Comparison of ENCODE assay signal across 8 mouse cellular contexts in the genomic region with DNA sequence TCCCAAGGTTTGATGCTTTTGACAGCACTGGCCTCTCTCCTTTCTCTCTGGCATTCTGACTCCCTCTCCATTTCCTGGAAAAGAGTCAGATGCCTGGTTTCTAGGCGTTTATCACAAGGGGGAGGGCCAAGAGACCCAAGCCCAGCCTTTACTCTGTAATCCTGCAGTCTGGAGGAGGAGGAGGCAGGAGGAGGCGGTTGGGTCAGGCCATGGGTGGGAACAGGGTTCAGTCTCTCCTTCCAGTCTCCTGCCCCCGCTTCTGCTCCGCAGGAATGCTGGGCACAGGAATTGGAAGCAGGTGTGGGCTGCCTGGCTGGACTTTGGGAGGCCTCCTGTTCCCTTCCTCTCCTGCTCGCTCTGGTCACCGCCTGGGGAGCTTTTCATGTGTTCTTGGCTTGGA. TPM values are rescaled to one million over a fixed set of nuclear protein-coding genes. Genes with fewer than 3 reads are reported as not detected.
DNase-seq lines count a peak whose midpoint lies in the region; ATAC-seq lines count a peak whose summit lies in the region.

No protein-coding gene starts in this region.

- no peaks in the 10 kb centered on the region for H3K9me3 ChIP-seq in liver, embryonic 12.5 days (replicated peaks)
- H3K9me3 ChIP-seq in heart, embryonic 14.5 days (ENCODE audit: control insufficient read depth, low read length), result no peaks in the 10 kb centered on the region
- no peaks in the 10 kb centered on the region for H3K9me3 ChIP-seq in hindbrain, embryonic 11.5 days (ENCODE audit: control insufficient read depth, low read length)

- peaks cover 51% of the 10 kb centered on the region for H3K27me3 ChIP-seq in liver, embryonic 12.5 days (replicated peaks)
- no peaks in the 10 kb centered on the region for H3K27me3 ChIP-seq in heart, embryonic 14.5 days (ENCODE audit: control insufficient read depth, insufficient read depth, low read length)
- H3K27me3 ChIP-seq in hindbrain, embryonic 11.5 days (ENCODE audit: control insufficient read depth, insufficient read depth, low read length), result 0 out of 2 replicates have a peak, but pooled peaks cover 2% of the 10 kb centered on the region

- peak; percentile 16 to 18 for DNase-seq in cerebellum, adult 18-20 months
- peak; percentile 25 for DNase-seq in liver
- DNase-seq in lung, postnatal 14 days, result peak; percentile 28
- DNase-seq in frontal cortex, postnatal 25 days (ENCODE audit: low spot score in 2 of 2), result no peak
- no peak for DNase-seq in hindbrain, embryonic 11.5 days (ENCODE audit: low spot score)

- H3K9ac ChIP-seq in liver, embryonic 12.5 days, result no peak overlapping the region
- peak overlapping the region; percentile 25; the same call in 1 of the 2 replicates for H3K9ac ChIP-seq in heart, embryonic 14.5 days (ENCODE audit: low read length)
- no peak overlapping the region for H3K9ac ChIP-seq in hindbrain, embryonic 11.5 days (ENCODE audit: low read depth, low read length)

- H3K36me3 ChIP-seq in liver, embryonic 12.5 days, result no peaks in the 10 kb centered on the region
- H3K36me3 ChIP-seq in heart, embryonic 14.5 days (ENCODE audit: control insufficient read depth, insufficient read depth, low read length), result 0 out of 2 replicates have a peak, but pooled peaks cover 3% of the 10 kb centered on the region
- no peaks in the 10 kb centered on the region for H3K36me3 ChIP-seq in hindbrain, embryonic 11.5 days (ENCODE audit: control insufficient read depth, insufficient read depth, low read length)

- no peak for ATAC-seq in cerebellum, adult (ENCODE audit: insufficient number of reproducible peaks, low FRiP score, low TSS enrichment)
- ATAC-seq in liver, embryonic 12.5 days, result no peak
- ATAC-seq in heart, embryonic 14.5 days (ENCODE audit: insufficient number of reproducible peaks, insufficient read depth, low FRiP score, low read depth), result no peak
- no peak for ATAC-seq in hindbrain, embryonic 11.5 days (ENCODE audit: low FRiP score)

- no peak overlapping the region for H3K4me3 ChIP-seq in liver, embryonic 12.5 days
- H3K4me3 ChIP-seq in heart, embryonic 14.5 days (ENCODE audit: control insufficient read depth in 1 of 2, insufficient read depth in 1 of 2, low read depth in 1 of 2, low read length in 2 of 2), result no peak overlapping the region
- H3K4me3 ChIP-seq in hindbrain, embryonic 11.5 days (ENCODE audit: low read depth, low read length), result no peak overlapping the region

- H3K27ac ChIP-seq in liver, embryonic 12.5 days, result no peak overlapping the region
- peak overlapping the region; percentile 42 to 72 for H3K27ac ChIP-seq in heart, embryonic 14.5 days (replicated peaks in 1 of 2; ENCODE audit: control insufficient read depth in 1 of 2, insufficient read depth in 1 of 2, low read depth in 2 of 2, low read length in 2 of 2)
- H3K27ac ChIP-seq in hindbrain, embryonic 11.5 days (ENCODE audit: low read depth, low read length), result no peak overlapping the region

- 30% methylated on average over 6 of the region's 6 CpGs for WGBS in liver, embryonic 12.5 days (ENCODE audit: insufficient replicate concordance)
- 25% methylated on average over 6 of the region's 6 CpGs for WGBS in heart, embryonic 14.5 days
- WGBS in hindbrain, embryonic 11.5 days, result 32% methylated on average over 6 of the region's 6 CpGs

- no peak overlapping the region for H3K4me2 ChIP-seq in liver, embryonic 12.5 days
- H3K4me2 ChIP-seq in heart, embryonic 14.5 days (ENCODE audit: low read length), result 0 out of 2 replicates have a peak overlapping the region, but pooled peaks have one; percentile 2
- H3K4me2 ChIP-seq in hindbrain, embryonic 11.5 days (replicated peaks; ENCODE audit: low read depth, low read length), result no peak overlapping the region

- peaks cover 9% of the 10 kb centered on the region; the same call in 1 of the 2 replicates for H3K4me1 ChIP-seq in liver, embryonic 12.5 days
- peaks cover 64 to 67% of the 10 kb centered on the region in 2 experiments for H3K4me1 ChIP-seq in heart, embryonic 14.5 days (ENCODE audit: control insufficient read depth in 2 of 2, insufficient read depth in 2 of 2, low read length in 2 of 2)
- H3K4me1 ChIP-seq in hindbrain, embryonic 11.5 days (replicated peaks; ENCODE audit: control insufficient read depth, insufficient read depth, low read length), result no peaks in the 10 kb centered on the region; the same call in 1 of the 2 replicates

RNA-seq across cellular contexts. Expression of a gene that starts 7.3 kb away (rescaled TPM):
- 3.7 and 5.1 TPM in 2 replicates for polyA plus RNA-seq in liver, embryonic 12.5 days (2016; fragmentation: Nextera tagmentation; extraction: Ambion mirVana)
- polyA plus RNA-seq in heart, embryonic 14.5 days (2014; fragmentation: Nextera tagmentation; extraction: Ambion mirVana), result 46.8 and 53.6 TPM in 2 replicates
- polyA plus RNA-seq in hindbrain, embryonic 11.5 days (2014; fragmentation: Nextera tagmentation; extraction: Ambion mirVana), result 11.0 and 11.9 TPM in 2 replicates

RNA-seq across cellular contexts. Expression of a gene that starts 52.7 kb away (rescaled TPM):
- 6.5 and 6.6 TPM in 2 replicates for polyA plus RNA-seq in liver, embryonic 12.5 days (2016; fragmentation: Nextera tagmentation; extraction: Ambion mirVana)
- 22.7 and 25.6 TPM in 2 replicates for polyA plus RNA-seq in heart, embryonic 14.5 days (2014; fragmentation: Nextera tagmentation; extraction: Ambion mirVana)
- 31.2 and 35.7 TPM in 2 replicates for polyA plus RNA-seq in hindbrain, embryonic 11.5 days (2014; fragmentation: Nextera tagmentation; extraction: Ambion mirVana)

RNA-seq across cellular contexts. Expression of a gene that starts 56.1 kb away (rescaled TPM):
- 24.4 and 26.5 TPM in 2 replicates for polyA plus RNA-seq in liver, embryonic 12.5 days (2016; fragmentation: Nextera tagmentation; extraction: Ambion mirVana)
- 11.0 and 11.8 TPM in 2 replicates for polyA plus RNA-seq in heart, embryonic 14.5 days (2014; fragmentation: Nextera tagmentation; extraction: Ambion mirVana)
- 6.4 and 8.3 TPM in 2 replicates for polyA plus RNA-seq in hindbrain, embryonic 11.5 days (2014; fragmentation: Nextera tagmentation; extraction: Ambion mirVana)

Comparison
In these comparisons a context has a peak if more than half of its experiments do, and no peak if none do; other contexts are left out.
1. DNase-seq: peak in cerebellum, adult 18-20 months (2 of 2), liver (single experiment) and lung, postnatal 14 days (single experiment); none in frontal cortex, postnatal 25 days (0 of 2) and hindbrain, embryonic 11.5 days (single experiment).
2. H3K27ac ChIP-seq: peak in heart, embryonic 14.5 days (2 of 2); none in liver, embryonic 12.5 days (single experiment) and hindbrain, embryonic 11.5 days (single experiment).